In the genomic region with DNA sequence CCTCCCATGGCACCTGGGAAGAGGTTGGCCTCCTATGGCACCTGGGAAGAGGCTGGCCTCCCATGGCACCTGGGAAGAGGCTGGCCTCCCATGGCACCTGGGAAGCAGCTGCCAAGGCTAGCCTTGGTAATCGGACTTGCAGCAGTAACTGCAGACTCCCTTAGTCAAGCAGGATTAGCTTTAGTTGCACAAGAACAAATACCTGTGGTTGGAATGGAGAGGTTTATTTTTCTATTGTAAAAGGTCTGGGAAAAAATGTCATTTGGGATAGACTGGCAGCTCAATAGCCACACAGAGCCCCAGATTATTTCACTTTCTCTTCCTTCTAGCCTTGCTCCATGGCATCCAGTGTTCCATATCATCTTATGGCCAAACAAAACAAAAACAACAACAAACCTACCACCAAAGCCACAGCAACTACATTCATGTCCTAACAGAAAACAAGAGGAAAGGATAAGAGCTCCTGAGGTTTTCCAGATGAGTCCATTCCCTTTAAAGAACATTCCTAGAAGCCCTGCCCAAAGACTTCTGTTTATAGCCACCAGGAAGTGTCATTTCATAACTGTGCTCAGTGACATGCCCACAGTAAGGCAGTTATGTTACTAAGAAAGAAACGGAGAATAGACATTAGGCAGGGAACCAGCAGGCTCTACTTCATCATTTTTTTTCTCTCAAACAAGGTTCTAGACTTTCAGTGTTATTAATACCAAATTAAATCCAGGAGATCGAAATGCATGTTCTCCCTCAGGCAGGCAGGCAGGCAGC, we compare ENCODE assay signal across 14 mouse cellular contexts. TPM values are rescaled to one million over a fixed set of nuclear protein-coding genes. Genes with fewer than 3 reads are reported as not detected.
DNase-seq lines count a peak whose midpoint lies in the region; ATAC-seq and TF ChIP-seq lines count a peak whose summit lies in the region.
"Had no signal": no experiment of that assay in that cellular context is flagged by ENCODE, and none has a peak within 500 bp of the region (broad histone marks: within the 10 kb centered on the region; RNA-seq: fewer than 3 reads in every experiment).

No protein-coding gene starts in this region.

- TF ChIP-seq CTCF in lung, adult 2 months (IDR thresholded peaks at IDR 0.05; ENCODE audit: insufficient read depth, low read length): no peak

- H3K4me2 ChIP-seq in lung, embryonic 16.5 days (ENCODE audit: low read depth, low read length): no peak overlapping the region
- H3K4me2 ChIP-seq: lung, embryonic 15.5 days had no signal

- 66% methylated on average over 3 of the region's 3 CpGs for WGBS in lung, embryonic 16.5 days
- 29% methylated on average over 3 of the region's 3 CpGs for WGBS in lung, adult 2 months

- 0 out of 2 replicates have a peak overlapping the region, but pooled peaks have one; percentile 11 for H3K27ac ChIP-seq in lung, embryonic 16.5 days (ENCODE audit: low read length)
- H3K27ac ChIP-seq: embryonic facial prominence, embryonic 10.5 days; lung, embryonic 15.5 days had no signal

- ATAC-seq in lung, embryonic 16.5 days (ENCODE audit: low read depth): no peak
- ATAC-seq in granulocyte monocyte progenitor cell, adult 5-6 weeks (replicated peaks; ENCODE audit: poor library complexity, severe bottlenecking): peak; percentile 87
- ATAC-seq: hindbrain, embryonic 16.5 days had no signal

- DNase-seq in gastrocnemius, adult 18-20 months (ENCODE audit: low spot score): peak; percentile 24
- no peak for DNase-seq in gastrocnemius, postnatal 14 days
- DNase-seq in lung, adult 2 months: no peak
- peak; percentile 52 for DNase-seq in skeletal muscle tissue, adult 2 months (ENCODE audit: low read depth, low spot score)
- DNase-seq in thymus, postnatal 10 days (ENCODE audit: low spot score in 2 of 2): no peak
- no peak for DNase-seq in MN1 (ENCODE audit: low spot score)
- DNase-seq: cerebellum, adult 2 months; liver; retina, postnatal 1 day had no signal

- no peak overlapping the region for H3K4me3 ChIP-seq in lung, embryonic 16.5 days (ENCODE audit: low read length)
- H3K4me3 ChIP-seq in lung, adult 2 months (replicated peaks; ENCODE audit: extremely low read depth, low read depth, low read length): no peak overlapping the region
- H3K4me3 ChIP-seq: embryonic facial prominence, embryonic 10.5 days; lung, embryonic 15.5 days had no signal

- TF ChIP-seq POLR2A in lung, adult 2 months (IDR thresholded peaks at IDR 0.05; ENCODE audit: borderline replicate concordance, extremely low read depth, low read depth, low read length): no peak

- no peaks in the 10 kb centered on the region for H3K4me1 ChIP-seq in lung, embryonic 16.5 days (replicated peaks; ENCODE audit: control insufficient read depth, insufficient read depth, low read length)
- peaks cover 3% of the 10 kb centered on the region; the same call in 1 of the 2 replicates for H3K4me1 ChIP-seq in lung, adult 2 months (ENCODE audit: control insufficient read depth, insufficient read depth, low read length)
- H3K4me1 ChIP-seq: embryonic facial prominence, embryonic 10.5 days; lung, embryonic 15.5 days had no signal

- intact Hi-C loops in gastrocnemius, postnatal 14 days (cut with DNase I; ENCODE audit: low total_unique reads): no loop called here

- H3K27me3 ChIP-seq in lung, embryonic 16.5 days (ENCODE audit: control insufficient read depth, insufficient read depth, low read depth, low read length): no peaks in the 10 kb centered on the region
- H3K27me3 ChIP-seq: lung, embryonic 15.5 days had no signal

- H3K9me3 ChIP-seq in lung, embryonic 16.5 days (ENCODE audit: control insufficient read depth, low read length): no peaks in the 10 kb centered on the region
- H3K9me3 ChIP-seq: embryonic facial prominence, embryonic 10.5 days; lung, embryonic 15.5 days had no signal

- no peaks in the 10 kb centered on the region for H3K36me3 ChIP-seq in lung, embryonic 16.5 days (ENCODE audit: control insufficient read depth, insufficient read depth, low read length)
- H3K36me3 ChIP-seq: embryonic facial prominence, embryonic 10.5 days; lung, embryonic 15.5 days had no signal

- H3K9ac ChIP-seq in lung, embryonic 16.5 days (ENCODE audit: low read length): no peak overlapping the region
- H3K9ac ChIP-seq: lung, embryonic 15.5 days had no signal

RNA-seq across cellular contexts. Expression of gene Ncoa1, which starts 46.7 kb away (rescaled TPM):
- 10 to 100 TPM; 23.9 to 27.7 TPM for total RNA-seq in gastrocnemius, adult 18-20 months (2021)
- total RNA-seq in gastrocnemius, postnatal 14 days (2021): 10 to 100 TPM; 23.0 to 23.5 TPM
- polyA plus RNA-seq in lung, embryonic 16.5 days (2015; fragmentation: Nextera tagmentation; extraction: Ambion mirVana): 7.1 and 8.7 TPM in 2 replicates
- polyA plus RNA-seq in lung, adult 2 months (2012; rRNA removed): 27.8 and 29.2 TPM in 2 replicates
- 14.5 and 15.6 TPM in 2 replicates for total RNA-seq in granulocyte monocyte progenitor cell, adult 5-6 weeks (2014; fragmentation: Nextera tagmentation)
- 10.1 and 16.9 TPM in 2 replicates for total RNA-seq in granulocyte monocyte progenitor cell, adult 5-6 weeks (2017)

Comparison
In these comparisons a context has a peak if more than half of its experiments do, and no peak if none do; other contexts are left out.
1. DNase-seq: peak in gastrocnemius, adult 18-20 months (single experiment) and skeletal muscle tissue, adult 2 months (single experiment); none in gastrocnemius, postnatal 14 days (single experiment), lung, adult 2 months (single experiment), thymus, postnatal 10 days (0 of 2) and MN1 (single experiment).